26 mouse cellular contexts compared by ENCODE assay signal in genomic region chr5:92358767-92359455, GRCm38 (mm10). TPM values are rescaled to one million over a fixed set of nuclear protein-coding genes. Genes with fewer than 3 reads are reported as not detected.
DNase-seq lines count a peak whose midpoint lies in the region; ATAC-seq lines count a peak whose summit lies in the region.
"Had no signal": no experiment of that assay in that cellular context is flagged by ENCODE, and none has a peak within 500 bp of the region (broad histone marks: within the 10 kb centered on the region; RNA-seq: fewer than 3 reads in every experiment).

No protein-coding gene starts in this region.

- 62% methylated on average over 11 of the region's 11 CpGs for WGBS in heart, embryonic 16.5 days
- WGBS in heart, embryonic 11.5 days (ENCODE audit: insufficient replicate concordance) = 69% methylated on average over 11 of the region's 11 CpGs
- WGBS in liver, embryonic 15.5 days (ENCODE audit: insufficient replicate concordance) = 64% methylated on average over 11 of the region's 11 CpGs

- H3K4me1 ChIP-seq in heart, embryonic 16.5 days (ENCODE audit: control insufficient read depth, insufficient read depth, low read length) = peaks cover 1% of the 10 kb centered on the region; the same call in 1 of the 2 replicates
- no peaks in the 10 kb centered on the region for H3K4me1 ChIP-seq in heart, embryonic 11.5 days (ENCODE audit: control insufficient read depth, insufficient read depth, low read length)
- peaks cover 6% of the 10 kb centered on the region for H3K4me1 ChIP-seq in liver, embryonic 15.5 days (replicated peaks)
- H3K4me1 ChIP-seq: embryonic facial prominence, embryonic 12.5 days; stomach, embryonic 15.5 days had no signal

- DNase-seq in gastrocnemius, adult 18-20 months (ENCODE audit: low spot score) = peak; percentile 38
- DNase-seq in gastrocnemius, postnatal 4 days (ENCODE audit: low spot score in 2 of 2) = no peak
- DNase-seq in liver = peak; percentile 27
- DNase-seq in left cerebral cortex, adult 11 months (ENCODE audit: low spot score) = no peak
- DNase-seq in lung, postnatal 4 days = no peak
- DNase-seq: cerebellum, adult 11 months; forebrain, postnatal 0 days; kidney, adult 9 months; right cerebral cortex, adult 18-20 months; right cerebral cortex, postnatal 4 days; thymus, adult 18-20 months; thymus, postnatal 36 days had no signal

- H3K27me3 ChIP-seq in heart, embryonic 16.5 days (ENCODE audit: control insufficient read depth, insufficient read depth, low read length) = no peaks in the 10 kb centered on the region
- H3K27me3 ChIP-seq in heart, embryonic 11.5 days (ENCODE audit: control insufficient read depth, insufficient read depth, low read length) = no peaks in the 10 kb centered on the region
- 0 out of 2 replicates have a peak, but pooled peaks cover 4% of the 10 kb centered on the region for H3K27me3 ChIP-seq in liver, embryonic 15.5 days
- H3K27me3 ChIP-seq: embryonic facial prominence, embryonic 12.5 days; stomach, embryonic 15.5 days had no signal

- H3K36me3 ChIP-seq in heart, embryonic 16.5 days (ENCODE audit: control insufficient read depth, insufficient read depth) = no peaks in the 10 kb centered on the region
- no peaks in the 10 kb centered on the region for H3K36me3 ChIP-seq in heart, embryonic 11.5 days (ENCODE audit: control insufficient read depth, insufficient read depth, low read length)
- no peaks in the 10 kb centered on the region for H3K36me3 ChIP-seq in liver, embryonic 15.5 days (replicated peaks)
- H3K36me3 ChIP-seq: embryonic facial prominence, embryonic 12.5 days; midbrain, embryonic 10.5 days; stomach, embryonic 15.5 days had no signal

- ATAC-seq in heart, embryonic 16.5 days (replicated peaks; ENCODE audit: extremely low read depth, insufficient read depth, low FRiP score) = peak; percentile 58; the same call in 1 of the 2 replicates
- no peak for ATAC-seq in heart, embryonic 11.5 days (replicated peaks; ENCODE audit: insufficient number of reproducible peaks, low FRiP score, low TSS enrichment)
- ATAC-seq in liver, embryonic 15.5 days (ENCODE audit: insufficient read depth) = peak; percentile 68; the same call in 1 of the 2 replicates
- ATAC-seq: CD4-positive, CD25-positive, alpha-beta regulatory T cell, adult 4 months; forebrain, postnatal 0 days had no signal

- H3K4me3 ChIP-seq in heart, embryonic 16.5 days (ENCODE audit: low read length) = no peak overlapping the region
- H3K4me3 ChIP-seq in heart, embryonic 11.5 days (ENCODE audit: low read depth, low read length) = no peak overlapping the region
- H3K4me3 ChIP-seq in liver, embryonic 15.5 days (replicated peaks) = no peak overlapping the region
- H3K4me3 ChIP-seq: embryonic facial prominence, embryonic 12.5 days; midbrain, embryonic 10.5 days; stomach, embryonic 15.5 days had no signal

- no peak overlapping the region for H3K27ac ChIP-seq in heart, embryonic 16.5 days (ENCODE audit: low read length)
- no peak overlapping the region for H3K27ac ChIP-seq in heart, embryonic 11.5 days (ENCODE audit: low read depth, low read length)
- H3K27ac ChIP-seq in liver, embryonic 15.5 days (replicated peaks) = peak overlapping the region; percentile 48
- H3K27ac ChIP-seq: embryonic facial prominence, embryonic 12.5 days; midbrain, embryonic 10.5 days; stomach, embryonic 15.5 days had no signal

- H3K9me3 ChIP-seq in heart, embryonic 16.5 days (replicated peaks; ENCODE audit: control insufficient read depth, low read length) = no peaks in the 10 kb centered on the region
- no peaks in the 10 kb centered on the region for H3K9me3 ChIP-seq in heart, embryonic 11.5 days (replicated peaks; ENCODE audit: control insufficient read depth, low read length)
- H3K9me3 ChIP-seq in liver, embryonic 15.5 days (replicated peaks) = no peaks in the 10 kb centered on the region
- H3K9me3 ChIP-seq: embryonic facial prominence, embryonic 12.5 days; midbrain, embryonic 10.5 days; stomach, embryonic 15.5 days had no signal

- H3K4me2 ChIP-seq in heart, embryonic 16.5 days (ENCODE audit: low read depth, low read length) = no peak overlapping the region
- H3K4me2 ChIP-seq in heart, embryonic 11.5 days = no peak overlapping the region
- H3K4me2 ChIP-seq in liver, embryonic 15.5 days = no peak overlapping the region
- H3K4me2 ChIP-seq: embryonic facial prominence, embryonic 12.5 days; stomach, embryonic 15.5 days had no signal

- no peak overlapping the region for H3K9ac ChIP-seq in heart, embryonic 16.5 days (ENCODE audit: low read length)
- no peak overlapping the region for H3K9ac ChIP-seq in heart, embryonic 11.5 days (ENCODE audit: low read depth, low read length)
- no peak overlapping the region for H3K9ac ChIP-seq in liver, embryonic 15.5 days
- H3K9ac ChIP-seq: embryonic facial prominence, embryonic 12.5 days; forebrain, postnatal 0 days; stomach, embryonic 15.5 days had no signal

RNA-seq across cellular contexts. Expression of gene Cxcl10, which starts 10.2 kb away (rescaled TPM):
- total RNA-seq in gastrocnemius, adult 18-20 months (2021) = under 1 TPM in 1 of 2 experiments, not detected in 1; 0.47 TPM
- 1 to 10 TPM in 1 of 2 experiments, under 1 TPM in 1; 0.76 to 1.0 TPM for total RNA-seq in gastrocnemius, postnatal 4 days (2021)
- polyA plus RNA-seq in heart, embryonic 16.5 days (2015; fragmentation: Nextera tagmentation; extraction: Ambion mirVana) = 5.5 and 16.5 TPM in 2 replicates
- 0.72 TPM in 1 of 2 replicates, not detected in the other for polyA plus RNA-seq in heart, embryonic 11.5 days (2014; fragmentation: Nextera tagmentation; extraction: Ambion mirVana)
- 4.1 and 5.3 TPM in 2 replicates for polyA plus RNA-seq in liver, embryonic 15.5 days (2015; fragmentation: Nextera tagmentation; extraction: Ambion mirVana)
- total RNA-seq: midbrain, postnatal 0 days had no signal
- polyA plus RNA-seq: neural tube, embryonic 14.5 days had no signal

RNA-seq across cellular contexts. Expression of gene Art3, which starts 27.3 kb away (rescaled TPM):
- 100 to 1,000 TPM; 378 to 469 TPM for total RNA-seq in gastrocnemius, adult 18-20 months (2021)
- total RNA-seq in gastrocnemius, postnatal 4 days (2021) = 100 to 1,000 TPM; 257 to 310 TPM
- polyA plus RNA-seq in heart, embryonic 16.5 days (2015; fragmentation: Nextera tagmentation; extraction: Ambion mirVana) = 71.8 and 92.4 TPM in 2 replicates
- 37.0 and 37.6 TPM in 2 replicates for polyA plus RNA-seq in heart, embryonic 11.5 days (2014; fragmentation: Nextera tagmentation; extraction: Ambion mirVana)
- 1.2 and 1.4 TPM in 2 replicates for polyA plus RNA-seq in liver, embryonic 15.5 days (2015; fragmentation: Nextera tagmentation; extraction: Ambion mirVana)

RNA-seq across cellular contexts. Expression of gene Cxcl9, which starts 31.0 kb away (rescaled TPM):
- total RNA-seq in gastrocnemius, adult 18-20 months (2021) = under 1 TPM; 0.30 to 0.36 TPM
- 1 to 10 TPM; 5.0 to 8.4 TPM for total RNA-seq in gastrocnemius, postnatal 4 days (2021)
- polyA plus RNA-seq in heart, embryonic 16.5 days (2015; fragmentation: Nextera tagmentation; extraction: Ambion mirVana) = 0.21 and 0.37 TPM in 2 replicates
- not detected in 2 replicates for polyA plus RNA-seq in heart, embryonic 11.5 days (2014; fragmentation: Nextera tagmentation; extraction: Ambion mirVana)
- not detected in 2 replicates for polyA plus RNA-seq in liver, embryonic 15.5 days (2015; fragmentation: Nextera tagmentation; extraction: Ambion mirVana)
- total RNA-seq: forebrain, postnatal 0 days; left cerebral cortex, adult 18-20 months; left cerebral cortex, postnatal 36 days; midbrain, postnatal 0 days had no signal
- polyA plus RNA-seq: embryonic facial prominence, embryonic 12.5 days; forebrain, embryonic 11.5 days; forebrain, postnatal 0 days; hindbrain, embryonic 11.5 days; lung, embryonic 16.5 days; midbrain, embryonic 10.5 days; midbrain, postnatal 0 days; neural tube, embryonic 14.5 days; stomach, embryonic 15.5 days had no signal

RNA-seq across cellular contexts. Expression of gene Sdad1, which starts 48.6 kb away (rescaled TPM):
- total RNA-seq in gastrocnemius, adult 18-20 months (2021) = 10 to 100 TPM; 15.8 to 17.4 TPM
- 10 to 100 TPM; 25.5 to 28.4 TPM for total RNA-seq in gastrocnemius, postnatal 4 days (2021)
- polyA plus RNA-seq in heart, embryonic 16.5 days (2015; fragmentation: Nextera tagmentation; extraction: Ambion mirVana) = 22.0 and 22.2 TPM in 2 replicates
- 24.7 and 30.5 TPM in 2 replicates for polyA plus RNA-seq in heart, embryonic 11.5 days (2014; fragmentation: Nextera tagmentation; extraction: Ambion mirVana)
- 14.2 and 16.0 TPM in 2 replicates for polyA plus RNA-seq in liver, embryonic 15.5 days (2015; fragmentation: Nextera tagmentation; extraction: Ambion mirVana)

Comparison
In these comparisons a context has a peak if more than half of its experiments do, and no peak if none do; other contexts are left out.
1. DNase-seq: peak in gastrocnemius, adult 18-20 months (single experiment) and liver (single experiment); none in gastrocnemius, postnatal 4 days (0 of 2), left cerebral cortex, adult 11 months (single experiment) and lung, postnatal 4 days (0 of 2).
2. RNA of gene Art3, which starts 27.3 kb away (polyA plus RNA-seq): 71.8 to 92.4 TPM in heart, embryonic 16.5 days and 37.0 to 37.6 TPM in heart, embryonic 11.5 days; 1.2 to 1.4 TPM in liver, embryonic 15.5 days; every median in the first group is over 10 times any median in the second.